ENCODE assay signal across 29 mouse cellular contexts in the genomic region with DNA sequence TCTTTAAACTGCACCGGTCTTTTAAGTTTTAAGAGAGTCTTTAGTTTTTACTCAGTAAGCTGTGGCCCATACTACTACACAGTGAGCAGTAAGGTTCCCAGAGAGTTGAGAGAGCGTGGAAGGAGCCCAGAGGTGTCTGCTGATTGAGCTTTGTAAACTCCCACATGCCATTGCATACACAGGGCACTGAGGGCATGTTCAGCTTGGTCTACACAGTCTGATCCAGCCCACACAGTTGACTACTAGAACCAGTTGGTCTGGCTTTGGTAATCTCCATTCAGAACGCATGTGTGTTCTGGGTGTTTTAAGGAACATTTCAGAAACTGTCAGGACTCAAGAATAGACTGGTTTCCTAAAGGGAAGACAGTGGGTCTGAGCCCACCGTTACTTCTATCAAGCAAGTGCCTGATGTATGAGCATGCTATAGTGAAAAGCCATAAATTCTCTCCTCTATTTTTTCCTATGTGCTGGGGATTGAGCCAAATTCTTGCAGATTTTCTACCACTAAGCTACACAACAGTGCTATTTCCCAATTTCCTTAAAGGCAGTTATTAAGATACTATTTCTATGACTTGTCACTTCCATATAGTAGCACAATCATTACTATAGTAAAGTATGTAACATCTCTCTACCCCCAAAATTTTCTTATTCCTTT. TPM values are rescaled to one million over a fixed set of nuclear protein-coding genes. Genes with fewer than 3 reads are reported as not detected.
A peak's percentile ranks its signal among the peaks of the same experiment; 100 is the strongest.
DNase-seq lines count a peak whose midpoint lies in the region; ATAC-seq lines count a peak whose summit lies in the region.
"Had no signal": no experiment of that assay in that cellular context is flagged by ENCODE, and none has a peak within 500 bp of the region (broad histone marks: within the 10 kb centered on the region; RNA-seq: fewer than 3 reads in every experiment).

No protein-coding gene starts in this region.

- peaks cover 5% of the 10 kb centered on the region for H3K4me1 ChIP-seq in limb, embryonic 12.5 days (replicated peaks)
- H3K4me1 ChIP-seq in limb, embryonic 10.5 days: no peaks in the 10 kb centered on the region
- H3K4me1 ChIP-seq in midbrain, embryonic 15.5 days: no peaks in the 10 kb centered on the region
- H3K4me1 ChIP-seq: hindbrain, embryonic 13.5 days; stomach, embryonic 15.5 days had no signal

- H3K27ac ChIP-seq in limb, embryonic 12.5 days: 0 out of 2 replicates have a peak overlapping the region, but pooled peaks have one; percentile 29
- H3K27ac ChIP-seq in limb, embryonic 10.5 days: no peak overlapping the region
- H3K27ac ChIP-seq in midbrain, embryonic 15.5 days: no peak overlapping the region
- H3K27ac ChIP-seq: gastrocnemius, adult 2 months; heart, embryonic 13.5 days; hindbrain, embryonic 13.5 days; limb, embryonic 15.5 days; liver, embryonic 15.5 days; neural tube, embryonic 13.5 days; stomach, embryonic 15.5 days had no signal

- H3K4me3 ChIP-seq in limb, embryonic 12.5 days (replicated peaks): no peak overlapping the region
- H3K4me3 ChIP-seq in limb, embryonic 10.5 days: no peak overlapping the region
- H3K4me3 ChIP-seq in midbrain, embryonic 15.5 days: no peak overlapping the region
- H3K4me3 ChIP-seq: gastrocnemius, adult 2 months; heart, embryonic 13.5 days; hindbrain, embryonic 13.5 days; limb, embryonic 15.5 days; liver, embryonic 15.5 days; myocyte; neural tube, embryonic 13.5 days; stomach, embryonic 15.5 days had no signal

- peak; percentile 49; the same call in 1 of the 2 replicates for ATAC-seq in cerebellum, adult (ENCODE audit: insufficient number of reproducible peaks, low FRiP score, low TSS enrichment)
- ATAC-seq in limb, embryonic 12.5 days (ENCODE audit: insufficient number of reproducible peaks, insufficient read depth, low FRiP score, low TSS enrichment, low read depth): no peak
- ATAC-seq in megakaryocyte progenitor cell, adult 5-6 weeks (replicated peaks; ENCODE audit: poor library complexity): peak; percentile 26
- ATAC-seq in midbrain, embryonic 15.5 days (replicated peaks): no peak
- ATAC-seq: midbrain, embryonic 16.5 days had no signal

- intact Hi-C loops in gastrocnemius, postnatal 36 days (cut with DNase I): no loop called here

- no peak overlapping the region for H3K9ac ChIP-seq in limb, embryonic 12.5 days (replicated peaks)
- H3K9ac ChIP-seq in midbrain, embryonic 15.5 days: no peak overlapping the region
- H3K9ac ChIP-seq: heart, embryonic 13.5 days; hindbrain, embryonic 13.5 days; limb, embryonic 15.5 days; liver, embryonic 15.5 days; neural tube, embryonic 13.5 days; stomach, embryonic 15.5 days had no signal

- no peak overlapping the region for H3K4me2 ChIP-seq in limb, embryonic 12.5 days
- H3K4me2 ChIP-seq in midbrain, embryonic 15.5 days: no peak overlapping the region
- H3K4me2 ChIP-seq: heart, embryonic 13.5 days; hindbrain, embryonic 13.5 days; limb, embryonic 15.5 days; liver, embryonic 15.5 days; neural tube, embryonic 13.5 days; stomach, embryonic 15.5 days had no signal

- H3K27me3 ChIP-seq in limb, embryonic 12.5 days: no peaks in the 10 kb centered on the region
- H3K27me3 ChIP-seq in limb, embryonic 10.5 days (ENCODE audit: low read depth, poor library complexity, severe bottlenecking): no peaks in the 10 kb centered on the region
- H3K27me3 ChIP-seq in midbrain, embryonic 15.5 days (replicated peaks): no peaks in the 10 kb centered on the region
- H3K27me3 ChIP-seq: heart, embryonic 13.5 days; hindbrain, embryonic 13.5 days; limb, embryonic 15.5 days; liver, embryonic 15.5 days; neural tube, embryonic 13.5 days; stomach, embryonic 15.5 days had no signal

- WGBS in limb, embryonic 12.5 days: 83% methylated on average over 4 of the region's 4 CpGs
- WGBS in limb, embryonic 10.5 days: 95% methylated on average over 4 of the region's 4 CpGs
- 95% methylated on average over 4 of the region's 4 CpGs for WGBS in midbrain, embryonic 15.5 days

- H3K36me3 ChIP-seq in limb, embryonic 12.5 days: 0 out of 2 replicates have a peak, but pooled peaks cover 3% of the 10 kb centered on the region
- H3K36me3 ChIP-seq in limb, embryonic 10.5 days: no peaks in the 10 kb centered on the region
- no peaks in the 10 kb centered on the region for H3K36me3 ChIP-seq in midbrain, embryonic 15.5 days (replicated peaks)
- H3K36me3 ChIP-seq: heart, embryonic 13.5 days; hindbrain, embryonic 13.5 days; liver, embryonic 15.5 days; neural tube, embryonic 13.5 days; stomach, embryonic 15.5 days had no signal

- DNase-seq in cerebellum, adult 11 months: no peak
- DNase-seq in limb, embryonic 10.5 days (ENCODE audit: low spot score): no peak
- DNase-seq in fat pad, adult 2 months (ENCODE audit: extremely low read depth, low read depth, low spot score): peak; percentile 96
- DNase-seq in gastrocnemius, postnatal 36 days: no peak
- DNase-seq: adrenal gland, adult 2 months; cerebellum, adult 8-10 months; cerebellum, postnatal 36 days; gastrocnemius, adult 2 months; heart, adult 18-20 months; kidney, adult 8-10 months; kidney, postnatal 36 days; layer of hippocampus, postnatal 36 days; lung, postnatal 10 days; retina, postnatal 1 day; right cerebral cortex, postnatal 25 days; thymus, adult 18-20 months; thymus, postnatal 36 days had no signal

- H3K9me3 ChIP-seq in limb, embryonic 12.5 days: no peaks in the 10 kb centered on the region
- no peaks in the 10 kb centered on the region for H3K9me3 ChIP-seq in limb, embryonic 10.5 days (replicated peaks)
- H3K9me3 ChIP-seq in midbrain, embryonic 15.5 days: no peaks in the 10 kb centered on the region
- H3K9me3 ChIP-seq: heart, embryonic 13.5 days; hindbrain, embryonic 13.5 days; limb, embryonic 15.5 days; liver, embryonic 15.5 days; neural tube, embryonic 13.5 days; stomach, embryonic 15.5 days had no signal

RNA-seq across cellular contexts. Expression of gene Katnbl1, which starts 12.5 kb away (rescaled TPM):
- 50.8 and 55.8 TPM in 2 replicates for polyA plus RNA-seq in limb, embryonic 12.5 days (2016; fragmentation: Nextera tagmentation; extraction: Ambion mirVana)
- 37.5 and 44.4 TPM in 2 replicates for polyA plus RNA-seq in limb, embryonic 10.5 days (2016; fragmentation: Nextera tagmentation; extraction: Ambion mirVana)
- total RNA-seq in megakaryocyte progenitor cell, adult 5-6 weeks (2015): 20.3 and 24.7 TPM in 2 replicates
- total RNA-seq in megakaryocyte progenitor cell, adult 5-6 weeks (2017): 15.7 and 20.2 TPM in 2 replicates
- 1 to 10 TPM; 1.9 to 3.1 TPM for total RNA-seq in gastrocnemius, postnatal 36 days (2021)
- polyA plus RNA-seq in midbrain, embryonic 15.5 days (2015; fragmentation: Nextera tagmentation; extraction: Ambion mirVana): 27.9 and 28.0 TPM in 2 replicates

RNA-seq across cellular contexts. Expression of gene Emc4, which starts 23.6 kb away (rescaled TPM):
- polyA plus RNA-seq in limb, embryonic 12.5 days (2016; fragmentation: Nextera tagmentation; extraction: Ambion mirVana): 103 and 106 TPM in 2 replicates
- polyA plus RNA-seq in limb, embryonic 10.5 days (2016; fragmentation: Nextera tagmentation; extraction: Ambion mirVana): 117 and 127 TPM in 2 replicates
- total RNA-seq in megakaryocyte progenitor cell, adult 5-6 weeks (2015): 97.1 and 106 TPM in 2 replicates
- total RNA-seq in megakaryocyte progenitor cell, adult 5-6 weeks (2017): 73.0 and 77.6 TPM in 2 replicates
- 10 to 100 TPM; 59.0 to 71.1 TPM for total RNA-seq in gastrocnemius, postnatal 36 days (2021)
- polyA plus RNA-seq in midbrain, embryonic 15.5 days (2015; fragmentation: Nextera tagmentation; extraction: Ambion mirVana): 175 and 188 TPM in 2 replicates

Comparison
In these comparisons a context has a peak if more than half of its experiments do, and no peak if none do; other contexts are left out.
1. ATAC-seq: peak in cerebellum, adult (single experiment) and megakaryocyte progenitor cell, adult 5-6 weeks (single experiment); none in limb, embryonic 12.5 days (single experiment) and midbrain, embryonic 15.5 days (single experiment).